Mouse (Mus musculus) stomach, postnatal 0 days (tissue): ENCODE data around the gene Cd200.

Source experiments
- CTCF ChIP-seq: IDR thresholded peaks from 2 replicates; pipeline ENCODE4 v1.5.1; 2016; ENCODE audit warnings: antibody characterized with exemption, low read depth, mild to moderate bottlenecking, moderate library complexity
- EP300 ChIP-seq: optimal IDR thresholded peaks from 2 replicates; pipeline ENCODE3; 2016; ENCODE audit warnings: antibody characterized with exemption

DNA sequence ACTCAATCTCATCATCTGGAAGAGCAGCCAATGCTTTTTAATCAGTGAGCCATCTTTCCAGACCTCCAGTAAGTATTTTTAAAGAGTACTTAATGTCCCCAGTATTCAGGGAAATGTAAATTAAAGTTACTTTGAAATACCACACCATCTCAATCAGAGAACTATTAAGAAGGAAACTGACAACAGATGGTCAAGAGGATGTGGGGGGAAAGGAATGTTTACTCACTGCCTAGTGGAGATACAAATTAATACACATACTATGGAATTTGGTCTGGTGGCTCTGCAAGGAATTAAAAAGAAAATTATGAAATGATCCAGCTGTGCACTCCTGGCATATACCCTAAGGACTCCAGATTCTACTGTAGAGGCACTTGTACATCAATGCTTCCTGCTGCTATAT lies 26.7 kb upstream of the Cd200 start:
- TF ChIP-seq EP300 (no peak), CTCF (no peak)
